ENCODE assay signal across 10 mouse cellular contexts in genomic region chr7:131045258-131045835, GRCm38 (mm10). TPM values are rescaled to one million over a fixed set of nuclear protein-coding genes. Genes with fewer than 3 reads are reported as not detected.
DNase-seq lines count a peak whose midpoint lies in the region.
"Had no signal": no experiment of that assay in that cellular context is flagged by ENCODE, and none has a peak within 500 bp of the region (broad histone marks: within the 10 kb centered on the region; RNA-seq: fewer than 3 reads in every experiment).

No protein-coding gene starts in this region.

- peak; percentile 25 for DNase-seq in CD4-positive, CD25-positive, alpha-beta regulatory T cell, adult 2 months (ENCODE audit: low read depth, low spot score)
- DNase-seq in T-cell, adult 2 months (ENCODE audit: low spot score): peak; percentile 77
- DNase-seq in cerebellum, postnatal 14 days: peak; percentile 30 to 43
- DNase-seq in heart, postnatal 4 days: peak; percentile 20
- peak; percentile 31 for DNase-seq in kidney, postnatal 10 days
- DNase-seq in lung, postnatal 10 days: peak; percentile 21
- DNase-seq in retina, postnatal 1 day: peak; percentile 24
- DNase-seq in urinary bladder, postnatal 25 days (ENCODE audit: low spot score): peak; percentile 12

RNA-seq across cellular contexts. Expression of gene Dmbt1, which starts 13.5 kb away (rescaled TPM):
- total RNA-seq in heart, postnatal 4 days (2021): not detected
- total RNA-seq: gastrocnemius, adult 8-10 months; layer of hippocampus, postnatal 36 days had no signal

Comparison
In these comparisons a context has a peak if more than half of its experiments do, and no peak if none do; other contexts are left out.
1. Peak in every context shown above with its lines: DNase-seq.
2. DNase-seq: peak in every context shown above with its lines; median percentile 77 in T-cell, adult 2 months; 36 in cerebellum, postnatal 14 days; 31 in kidney, postnatal 10 days; 25 in CD4-positive, CD25-positive, alpha-beta regulatory T cell, adult 2 months; 24 in retina, postnatal 1 day; 21 in lung, postnatal 10 days; 20 in heart, postnatal 4 days; 12 in urinary bladder, postnatal 25 days.